Mouse (Mus musculus) bone marrow, adult 2 months (tissue): ENCODE results near the gene Zkscan16.

Experiments used
- CTCF ChIP-seq: fragments of 200-500 bp; IDR thresholded peaks from 2 replicates; pipeline ENCODE4 v1.5.1; 2011; ENCODE audit warnings: low read length, control low read depth; ENCODE audit not compliant: control insufficient read depth, insufficient read depth
- POLR2A ChIP-seq: fragments of 200-500 bp; IDR thresholded peaks from 2 replicates; pipeline ENCODE4 v1.6.1; 2011; ENCODE audit warnings: low read depth, mild to moderate bottlenecking, control low read depth, low read length, borderline replicate concordance; ENCODE audit not compliant: control insufficient read depth

GRCm38 (mm10) chr4:58935846-58936245 lies 7.6 kb upstream of the Zkscan16 start:
- TF ChIP-seq CTCF (no peak), POLR2A (no peak)
